Mouse (Mus musculus) heart, embryonic 13.5 days (tissue): Measurements from ENCODE around the gene Hnrnpa3. TPM values are rescaled to one million over a fixed set of nuclear protein-coding genes. Genes with fewer than 3 reads are reported as not detected.
"Not testable (repeated sequence)": the region's sequence is repeated elsewhere in the genome, so short reads cannot be mapped to it uniquely, and the experiment has no call there.

Experiments used
- ATAC-seq: fragments of 200-750 bp; cut with Nextera tagmentation; 2 replicates; pipeline ENCODE4 v1.8.0; 2017; ENCODE audit warnings: moderate TSS enrichment; ENCODE audit not compliant: insufficient number of reproducible peaks, low FRiP score, low TSS enrichment; ENCODE audit errors: extremely low read depth
- H3K27ac ChIP-seq: fragments of 300-500 bp; sonication (generic); replicated peaks from 2 replicates; pipeline ENCODE4 v1.5.1; 2015; ENCODE audit warnings: moderate library complexity, mild to moderate bottlenecking, inconsistent platforms
- H3K27me3 ChIP-seq: fragments of 300-500 bp; sonication (generic); replicated peaks from 2 replicates; pipeline ENCODE4 v1.6.1; 2015; ENCODE audit warnings: mild to moderate bottlenecking, inconsistent platforms
- H3K36me3 ChIP-seq: fragments of 300-500 bp; sonication (generic); 2 replicates; pipeline ENCODE4 v1.6.1; 2015; ENCODE audit warnings: mild to moderate bottlenecking, inconsistent platforms
- H3K4me1 ChIP-seq: fragments of 300-500 bp; sonication (generic); 2 replicates; pipeline ENCODE4 v1.6.1; 2015; ENCODE audit warnings: inconsistent platforms
- H3K4me2 ChIP-seq: fragments of 300-500 bp; sonication (generic); 2 replicates; pipeline ENCODE4 v1.6.1; 2015; ENCODE audit warnings: inconsistent platforms, mild to moderate bottlenecking, moderate library complexity
- H3K4me3 ChIP-seq: fragments of 300-500 bp; sonication (generic); 2 replicates; pipeline ENCODE4 v1.5.1; 2015; ENCODE audit warnings: moderate library complexity, mild to moderate bottlenecking, inconsistent platforms
- H3K9ac ChIP-seq: fragments of 300-500 bp; sonication (generic); 2 replicates; pipeline ENCODE4 v1.6.1; 2015; ENCODE audit warnings: inconsistent platforms, mild to moderate bottlenecking, moderate library complexity
- H3K9me3 ChIP-seq: fragments of 300-500 bp; sonication (generic); 2 replicates; pipeline ENCODE4 v1.6.1; 2016; ENCODE audit warnings: inconsistent platforms
- WGBS: fragments of 180-500 bp; shearing (Covaris S2); methylation state at CpG from one replicate; pipeline ENCODE4 v1.1.7; 2015; ENCODE audit warnings: mixed read lengths; 5-methylcytosine and 5-hydroxymethylcytosine counted together
- polyA plus RNA-seq: library from polyadenylated mRNA; unstranded; fragments of >200 nt; fragmentation: Nextera tagmentation; extraction: Ambion mirVana; gene quantifications from 2 replicates; pipeline ENCODE4 v1.2.1, GENCODE M21; 2015

Hnrnpa3 gene
- polyA plus RNA-seq: 188 and 192 TPM in 2 replicates

GRCm38 (mm10) chr2:75658727-75659628 lies at the start of gene Hnrnpa3:
Hnrnpa3 (plus strand) TSS chr2:75659261.
- peak within 1 kb of the TSS; percentile 98 for H3K4me3 ChIP-seq
- ATAC-seq: peak; percentile 93
- peak within 1 kb of the TSS; percentile 100 for H3K9ac ChIP-seq
- H3K27me3 ChIP-seq: no peaks in the 10 kb centered on the region
- H3K4me1 ChIP-seq: peaks cover 24% of the 10 kb centered on the region
- peak within 1 kb of the TSS; percentile 99 for H3K27ac ChIP-seq
- under 1% methylated on average over 97 of the region's 102 CpGs for WGBS
- peaks cover 29% of the 10 kb centered on the region for H3K36me3 ChIP-seq
- H3K9me3 ChIP-seq: no peaks in the 10 kb centered on the region
- peak within 1 kb of the TSS; percentile 96 for H3K4me2 ChIP-seq

GRCm38 (mm10) chr2:75609971-75610370 lies 49.1 kb upstream of the Hnrnpa3 start:
- H3K9me3 ChIP-seq: no peaks in the 10 kb centered on the region
- H3K4me1 ChIP-seq: peaks cover 29% of the 10 kb centered on the region
- peak overlapping the region; percentile 39; the same call in 1 of the 2 replicates for H3K27ac ChIP-seq
- peak overlapping the region; percentile 45 for H3K4me3 ChIP-seq
- 47% methylated on average over 15 of the region's 15 CpGs for WGBS
- peak overlapping the region; percentile 73 for H3K4me2 ChIP-seq
- H3K27me3 ChIP-seq: peaks cover 14% of the 10 kb centered on the region; the same call in 1 of the 2 replicates
- ATAC-seq: no peak
- peak overlapping the region; percentile 75 for H3K9ac ChIP-seq
- no peaks in the 10 kb centered on the region for H3K36me3 ChIP-seq

- not testable (repeated sequence) for H3K36me3 ChIP-seq, H3K4me2 ChIP-seq, H3K4me3 ChIP-seq, ATAC-seq, H3K27ac ChIP-seq, H3K9me3 ChIP-seq, H3K9ac ChIP-seq
- Histone ChIP-seq H3K27me3 (peaks cover 14% of the 10 kb centered on the region; the same call in 1 of the 2 replicates), H3K4me1 (peaks cover 29% of the 10 kb centered on the region)
- WGBS: 75% methylated on average over 7 of the region's 7 CpGs
These were observed 48.5 kb upstream of the Hnrnpa3 start for GRCm38 (mm10) chr2:75610602-75611001.

GRCm38 (mm10) chr2:75611041-75611805 lies 47.8 kb upstream of the Hnrnpa3 start:
- Histone ChIP-seq H3K4me3 (no peak overlapping the region), H3K4me2 (no peak overlapping the region), H3K27ac (no peak overlapping the region), H3K4me1 (peaks cover 29% of the 10 kb centered on the region), H3K9me3 (no peaks in the 10 kb centered on the region), H3K36me3 (no peaks in the 10 kb centered on the region), H3K9ac (no peak overlapping the region), H3K27me3 (peaks cover 14% of the 10 kb centered on the region; the same call in 1 of the 2 replicates)
- 80% methylated on average over 15 of the region's 15 CpGs for WGBS
- no peak for ATAC-seq

GRCm38 (mm10) chr2:75612006-75612405 lies 47.1 kb upstream of the Hnrnpa3 start:
- peaks cover 14% of the 10 kb centered on the region; the same call in 1 of the 2 replicates for H3K27me3 ChIP-seq
- no peak overlapping the region for H3K4me3 ChIP-seq
- H3K9ac ChIP-seq: no peak overlapping the region
- 84% methylated on average over 2 of the region's 2 CpGs for WGBS
- H3K36me3 ChIP-seq: no peaks in the 10 kb centered on the region
- peaks cover 29% of the 10 kb centered on the region for H3K4me1 ChIP-seq
- no peak overlapping the region for H3K27ac ChIP-seq
- no peak for ATAC-seq
- H3K9me3 ChIP-seq: no peaks in the 10 kb centered on the region
- no peak overlapping the region for H3K4me2 ChIP-seq

- peak overlapping the region; percentile 48; the same call in 1 of the 2 replicates for H3K9ac ChIP-seq
- ATAC-seq: no peak
- peak overlapping the region; percentile 43 for H3K4me2 ChIP-seq
- no peaks in the 10 kb centered on the region for H3K36me3 ChIP-seq
- H3K27ac ChIP-seq: peak overlapping the region; percentile 58
- H3K27me3 ChIP-seq: peaks cover 13% of the 10 kb centered on the region; the same call in 1 of the 2 replicates
- 37% methylated on average over 14 of the region's 14 CpGs for WGBS
- peaks cover 29% of the 10 kb centered on the region for H3K4me1 ChIP-seq
- no peak overlapping the region for H3K4me3 ChIP-seq
- no peaks in the 10 kb centered on the region for H3K9me3 ChIP-seq
These were observed 46.0 kb upstream of the Hnrnpa3 start for GRCm38 (mm10) chr2:75612981-75613567.

- no peaks in the 10 kb centered on the region for H3K9me3 ChIP-seq
- 86% methylated on average over 6 of the region's 6 CpGs for WGBS
- no peak overlapping the region for H3K4me3 ChIP-seq
- no peak overlapping the region for H3K4me2 ChIP-seq
- peaks cover 21% of the 10 kb centered on the region for H3K4me1 ChIP-seq
- H3K9ac ChIP-seq: no peak overlapping the region
- ATAC-seq: no peak
- no peaks in the 10 kb centered on the region for H3K36me3 ChIP-seq
- no peak overlapping the region for H3K27ac ChIP-seq
- H3K27me3 ChIP-seq: peaks cover 7% of the 10 kb centered on the region; the same call in 1 of the 2 replicates
These were observed 44.5 kb upstream of the Hnrnpa3 start for GRCm38 (mm10) chr2:75614577-75614976.

GRCm38 (mm10) chr2:75616911-75617310 lies 42.1 kb upstream of the Hnrnpa3 start:
- H3K4me1 ChIP-seq: peaks cover 14% of the 10 kb centered on the region
- H3K27me3 ChIP-seq: no peaks in the 10 kb centered on the region
- ATAC-seq: no peak
- no peak overlapping the region for H3K4me3 ChIP-seq
- 86% methylated on average over 8 of the region's 8 CpGs for WGBS
- no peak overlapping the region for H3K9ac ChIP-seq
- H3K4me2 ChIP-seq: no peak overlapping the region
- H3K36me3 ChIP-seq: no peaks in the 10 kb centered on the region
- no peak overlapping the region for H3K27ac ChIP-seq
- no peaks in the 10 kb centered on the region for H3K9me3 ChIP-seq

- H3K9me3 ChIP-seq: no peaks in the 10 kb centered on the region
- no peaks in the 10 kb centered on the region for H3K27me3 ChIP-seq
- ATAC-seq: no peak
- 62% methylated on average over 6 of the region's 6 CpGs for WGBS
- H3K9ac ChIP-seq: no peak overlapping the region
- H3K4me3 ChIP-seq: no peak overlapping the region
- 0 out of 2 replicates have a peak overlapping the region, but pooled peaks have one; percentile 8 for H3K27ac ChIP-seq
- H3K4me2 ChIP-seq: no peak overlapping the region
- 0 out of 2 replicates have a peak, but pooled peaks cover under 1% of the 10 kb centered on the region for H3K4me1 ChIP-seq
- no peaks in the 10 kb centered on the region for H3K36me3 ChIP-seq
These were observed 40.3 kb upstream of the Hnrnpa3 start for GRCm38 (mm10) chr2:75618712-75619111.

- no peaks in the 10 kb centered on the region for H3K36me3 ChIP-seq
- no peaks in the 10 kb centered on the region for H3K27me3 ChIP-seq
- peak overlapping the region; percentile 29; the same call in 1 of the 2 replicates for H3K27ac ChIP-seq
- no peak overlapping the region for H3K4me3 ChIP-seq
- no peak overlapping the region for H3K9ac ChIP-seq
- H3K4me2 ChIP-seq: no peak overlapping the region
- 66% methylated on average over 14 of the region's 14 CpGs for WGBS
- H3K9me3 ChIP-seq: no peaks in the 10 kb centered on the region
- peaks cover 8% of the 10 kb centered on the region; the same call in 1 of the 2 replicates for H3K4me1 ChIP-seq
- no peak for ATAC-seq
These were observed 37.0 kb upstream of the Hnrnpa3 start for GRCm38 (mm10) chr2:75621873-75622654.
